Comparison of ENCODE assay signal across 8 mouse cellular contexts in genomic region chr13:5861157-5862002, GRCm38 (mm10). TPM values are rescaled to one million over a fixed set of nuclear protein-coding genes. Genes with fewer than 3 reads are reported as not detected.
A peak's percentile ranks its signal among the peaks of the same experiment; 100 is the strongest.
DNase-seq lines count a peak whose midpoint lies in the region; ATAC-seq and TF ChIP-seq lines count a peak whose summit lies in the region.

TSS of gene Klf6 (plus strand) at chr13:5861482.

- no peak for TF ChIP-seq CTCF in bone marrow macrophage, adult 2 months (IDR thresholded peaks at IDR 0.05; ENCODE audit: low read depth, low read length)
- no peak for TF ChIP-seq CTCF in embryonic fibroblast, embryonic 13.5 days (IDR thresholded peaks at IDR 0.05; ENCODE audit: borderline replicate concordance, insufficient read depth, low read length)

- WGBS in kidney, embryonic 14.5 days: under 1% methylated on average over 58 of the region's 60 CpGs
- under 1% methylated on average over 60 of the region's 60 CpGs for WGBS in limb, embryonic 15.5 days

- H3K4me3 ChIP-seq in bone marrow macrophage, adult 2 months (ENCODE audit: insufficient read depth, low read length): peak within 1 kb of the TSS; percentile 91
- peak within 1 kb of the TSS; percentile 92 for H3K4me3 ChIP-seq in embryonic fibroblast, embryonic 13.5 days (ENCODE audit: insufficient read depth, low read length)
- peak within 1 kb of the TSS; percentile 83 for H3K4me3 ChIP-seq in kidney, embryonic 14.5 days (ENCODE audit: low read length)
- peak within 1 kb of the TSS; percentile 71 for H3K4me3 ChIP-seq in limb, embryonic 15.5 days

- no peaks in the 10 kb centered on the region for H3K9me3 ChIP-seq in kidney, embryonic 14.5 days (ENCODE audit: control insufficient read depth, low read length)
- no peaks in the 10 kb centered on the region for H3K9me3 ChIP-seq in limb, embryonic 15.5 days

- DNase-seq in A20 (ENCODE audit: low read depth, low spot score): peak; percentile 99
- DNase-seq in heart, adult 9 months (ENCODE audit: low spot score in 2 of 2): peak; percentile 100
- DNase-seq in monocyte, adult 2 months (ENCODE audit: low read depth in 1 of 2, low spot score in 2 of 2): peak; percentile 99 to 100
- DNase-seq in spleen, postnatal 36 days (ENCODE audit: low spot score in 2 of 2): peak; percentile 99

- peak within 1 kb of the TSS; percentile 73 for H3K4me2 ChIP-seq in kidney, embryonic 14.5 days (replicated peaks; ENCODE audit: low read depth, low read length)
- peak within 1 kb of the TSS; percentile 59 for H3K4me2 ChIP-seq in limb, embryonic 15.5 days

- ATAC-seq in kidney, embryonic 14.5 days (ENCODE audit: low FRiP score, low TSS enrichment): peak; percentile 100
- ATAC-seq in limb, embryonic 15.5 days (ENCODE audit: insufficient number of reproducible peaks, low FRiP score, low TSS enrichment, low read depth): peak; percentile 99

- H3K36me3 ChIP-seq in kidney, embryonic 14.5 days (ENCODE audit: control insufficient read depth, insufficient read depth, low read length): peaks cover 19% of the 10 kb centered on the region
- peaks cover 18% of the 10 kb centered on the region for H3K36me3 ChIP-seq in limb, embryonic 15.5 days

- no peaks in the 10 kb centered on the region for H3K27me3 ChIP-seq in kidney, embryonic 14.5 days (ENCODE audit: control insufficient read depth, insufficient read depth, low read length)
- no peaks in the 10 kb centered on the region for H3K27me3 ChIP-seq in limb, embryonic 15.5 days

- peak within 1 kb of the TSS; percentile 88 for H3K9ac ChIP-seq in kidney, embryonic 14.5 days (ENCODE audit: low read depth, low read length)
- peak within 1 kb of the TSS; percentile 76 for H3K9ac ChIP-seq in limb, embryonic 15.5 days

- peaks cover 22% of the 10 kb centered on the region for H3K4me1 ChIP-seq in bone marrow macrophage, adult 2 months (ENCODE audit: control insufficient read depth, insufficient read depth, low read length)
- H3K4me1 ChIP-seq in embryonic fibroblast, embryonic 13.5 days (ENCODE audit: control insufficient read depth, insufficient read depth, low read length): peaks cover 6% of the 10 kb centered on the region
- H3K4me1 ChIP-seq in kidney, embryonic 14.5 days (ENCODE audit: control insufficient read depth, insufficient read depth, low read length): peaks cover 5% of the 10 kb centered on the region; the same call in 1 of the 2 replicates
- H3K4me1 ChIP-seq in limb, embryonic 15.5 days: peaks cover 26% of the 10 kb centered on the region

- peak within 1 kb of the TSS; percentile 99 for H3K27ac ChIP-seq in bone marrow macrophage, adult 2 months (ENCODE audit: insufficient read depth, low read depth, low read length)
- peak within 1 kb of the TSS; percentile 96 for H3K27ac ChIP-seq in embryonic fibroblast, embryonic 13.5 days (ENCODE audit: insufficient read depth, low read length)
- peak within 1 kb of the TSS; percentile 95 for H3K27ac ChIP-seq in kidney, embryonic 14.5 days (ENCODE audit: low read depth, low read length)
- H3K27ac ChIP-seq in limb, embryonic 15.5 days: peak within 1 kb of the TSS; percentile 99

- peak; percentile 93; the same call in 1 of the 2 replicates for TF ChIP-seq POLR2A in bone marrow macrophage, adult 2 months (IDR thresholded peaks at IDR 0.05; ENCODE audit: borderline replicate concordance, low read depth, low read length)
- peak; percentile 89 for TF ChIP-seq POLR2A in embryonic fibroblast, embryonic 13.5 days (IDR thresholded peaks at IDR 0.05; ENCODE audit: low read depth, low read length)

RNA-seq across cellular contexts. Expression of gene Klf6, which starts in this region (rescaled TPM):
- polyA plus RNA-seq in bone marrow macrophage, adult 2 months (2012; ENCODE audit: insufficient read depth, insufficient read length, missing spikeins): 174 TPM in 2 replicates
- 105 and 134 TPM in 2 replicates for polyA plus RNA-seq in embryonic fibroblast, embryonic 13.5 days (2011; ENCODE audit: insufficient read length, low read depth, missing spikeins)
- polyA plus RNA-seq in kidney, embryonic 14.5 days (2014; fragmentation: Nextera tagmentation; extraction: Ambion mirVana): 32.6 and 50.4 TPM in 2 replicates
- polyA plus RNA-seq in limb, embryonic 15.5 days (2015; fragmentation: Nextera tagmentation; extraction: Ambion mirVana): 116 and 136 TPM in 2 replicates

Comparison
In these comparisons a context has a peak if more than half of its experiments do, and no peak if none do; other contexts are left out.
1. Peak in every context shown above with its lines: DNase-seq, ATAC-seq, H3K4me3 ChIP-seq and H3K27ac ChIP-seq.